29 mouse cellular contexts compared by ENCODE assay signal in genomic region chr8:111357433-111357832, GRCm38 (mm10). TPM values are rescaled to one million over a fixed set of nuclear protein-coding genes. Genes with fewer than 3 reads are reported as not detected.
DNase-seq lines count a peak whose midpoint lies in the region; ATAC-seq and TF ChIP-seq lines count a peak whose summit lies in the region.
"Had no signal": no experiment of that assay in that cellular context is flagged by ENCODE, and none has a peak within 500 bp of the region (broad histone marks: within the 10 kb centered on the region; RNA-seq: fewer than 3 reads in every experiment).

No protein-coding gene starts in this region.

- H3K27ac ChIP-seq in midbrain, postnatal 0 days (ENCODE audit: low read depth, low read length) = no peak overlapping the region
- H3K27ac ChIP-seq in midbrain, embryonic 11.5 days (ENCODE audit: low read depth, low read length) = no peak overlapping the region
- H3K27ac ChIP-seq in limb, embryonic 10.5 days = no peak overlapping the region
- H3K27ac ChIP-seq: embryonic facial prominence, embryonic 12.5 days; heart, adult 2 months; heart, embryonic 13.5 days; hindbrain, embryonic 15.5 days; kidney, embryonic 15.5 days; liver, embryonic 12.5 days; midbrain, embryonic 12.5 days had no signal

- no peak overlapping the region for H3K4me2 ChIP-seq in midbrain, postnatal 0 days (ENCODE audit: low read depth, low read length, poor library complexity, severe bottlenecking)
- no peak overlapping the region for H3K4me2 ChIP-seq in midbrain, embryonic 11.5 days
- H3K4me2 ChIP-seq: embryonic facial prominence, embryonic 12.5 days; heart, embryonic 13.5 days; hindbrain, embryonic 15.5 days; kidney, embryonic 15.5 days; liver, embryonic 12.5 days; midbrain, embryonic 12.5 days had no signal

- no peak overlapping the region for H3K9ac ChIP-seq in midbrain, postnatal 0 days (replicated peaks; ENCODE audit: low read length, poor library complexity, severe bottlenecking)
- H3K9ac ChIP-seq in midbrain, embryonic 11.5 days (ENCODE audit: low read length) = no peak overlapping the region
- H3K9ac ChIP-seq: embryonic facial prominence, embryonic 12.5 days; heart, embryonic 13.5 days; hindbrain, embryonic 15.5 days; kidney, embryonic 15.5 days; liver, embryonic 12.5 days; liver, postnatal 0 days; midbrain, embryonic 12.5 days had no signal

- peak; percentile 38 for DNase-seq in adrenal gland, postnatal 10 days
- no peak for DNase-seq in adrenal gland, postnatal 4 days (ENCODE audit: low spot score in 2 of 2)
- DNase-seq in midbrain, postnatal 0 days (ENCODE audit: low spot score) = peak; percentile 28
- no peak for DNase-seq in midbrain, embryonic 11.5 days (ENCODE audit: low spot score, missing footprints)
- DNase-seq in cerebellum, adult 9-11 months = peak; percentile 74
- no peak for DNase-seq in embryo, embryonic 9.5 days (ENCODE audit: extremely low spot score)
- DNase-seq in left cerebral cortex, postnatal 25 days (ENCODE audit: low spot score in 2 of 2) = no peak
- DNase-seq in limb, embryonic 10.5 days (ENCODE audit: low spot score) = no peak
- DNase-seq: adrenal gland, adult 2 months; heart, adult 2 months; heart, postnatal 10 days; kidney, adult 18-20 months; layer of hippocampus, adult 9-11 months; liver, postnatal 0 days; lung, postnatal 36 days; right cerebral cortex, postnatal 14 days had no signal

- no peak for ATAC-seq in midbrain, postnatal 0 days (ENCODE audit: low FRiP score)
- no peak for ATAC-seq in midbrain, embryonic 11.5 days (ENCODE audit: low FRiP score)
- ATAC-seq: activated CD4-positive, CD25-positive, alpha-beta regulatory T cell, adult 4 months; forebrain, embryonic 14.5 days; liver, embryonic 12.5 days; liver, postnatal 0 days had no signal

- 86% methylated on average over 4 of the region's 4 CpGs for WGBS in midbrain, postnatal 0 days
- 89% methylated on average over 4 of the region's 4 CpGs for WGBS in midbrain, embryonic 11.5 days
- 82% methylated on average over 4 of the region's 4 CpGs for WGBS in limb, embryonic 10.5 days

- no peak for TF ChIP-seq CTCF in midbrain, postnatal 0 days (IDR thresholded peaks at IDR 0.05)

- no peaks in the 10 kb centered on the region for H3K36me3 ChIP-seq in midbrain, postnatal 0 days (ENCODE audit: insufficient read depth, low read length)
- H3K36me3 ChIP-seq in midbrain, embryonic 11.5 days (ENCODE audit: control insufficient read depth, insufficient read depth, low read length) = no peaks in the 10 kb centered on the region
- no peaks in the 10 kb centered on the region for H3K36me3 ChIP-seq in limb, embryonic 10.5 days
- H3K36me3 ChIP-seq: embryonic facial prominence, embryonic 12.5 days; heart, embryonic 13.5 days; hindbrain, embryonic 15.5 days; kidney, embryonic 15.5 days; liver, embryonic 12.5 days; midbrain, embryonic 12.5 days had no signal

- H3K4me3 ChIP-seq in midbrain, postnatal 0 days (ENCODE audit: low read depth, low read length) = no peak overlapping the region
- H3K4me3 ChIP-seq in midbrain, embryonic 11.5 days (ENCODE audit: low read depth, low read length) = no peak overlapping the region
- H3K4me3 ChIP-seq in limb, embryonic 10.5 days = no peak overlapping the region
- H3K4me3 ChIP-seq: embryonic facial prominence, embryonic 12.5 days; heart, adult 2 months; heart, embryonic 13.5 days; hindbrain, embryonic 15.5 days; kidney, embryonic 15.5 days; liver, embryonic 12.5 days; midbrain, embryonic 12.5 days had no signal

- no peaks in the 10 kb centered on the region for H3K4me1 ChIP-seq in midbrain, postnatal 0 days (ENCODE audit: insufficient read depth, low read length)
- H3K4me1 ChIP-seq in midbrain, embryonic 11.5 days (ENCODE audit: control insufficient read depth, insufficient read depth, low read length) = no peaks in the 10 kb centered on the region
- peaks cover 10% of the 10 kb centered on the region; the same call in 1 of the 2 replicates for H3K4me1 ChIP-seq in limb, embryonic 10.5 days
- H3K4me1 ChIP-seq: heart, embryonic 13.5 days; hindbrain, embryonic 15.5 days; liver, embryonic 12.5 days; midbrain, embryonic 12.5 days had no signal

- H3K9me3 ChIP-seq in midbrain, postnatal 0 days (ENCODE audit: low read length) = no peaks in the 10 kb centered on the region
- H3K9me3 ChIP-seq in midbrain, embryonic 11.5 days (ENCODE audit: control insufficient read depth, low read length) = no peaks in the 10 kb centered on the region
- no peaks in the 10 kb centered on the region for H3K9me3 ChIP-seq in limb, embryonic 10.5 days (replicated peaks)
- H3K9me3 ChIP-seq: embryonic facial prominence, embryonic 12.5 days; heart, embryonic 13.5 days; hindbrain, embryonic 15.5 days; kidney, embryonic 15.5 days; midbrain, embryonic 12.5 days had no signal

- H3K27me3 ChIP-seq in midbrain, postnatal 0 days (ENCODE audit: insufficient read depth, low read length) = no peaks in the 10 kb centered on the region
- H3K27me3 ChIP-seq in midbrain, embryonic 11.5 days (ENCODE audit: control insufficient read depth, insufficient read depth, low read length) = no peaks in the 10 kb centered on the region
- no peaks in the 10 kb centered on the region for H3K27me3 ChIP-seq in limb, embryonic 10.5 days (ENCODE audit: low read depth, poor library complexity, severe bottlenecking)
- H3K27me3 ChIP-seq: embryonic facial prominence, embryonic 12.5 days; hindbrain, embryonic 15.5 days; kidney, embryonic 15.5 days; midbrain, embryonic 12.5 days had no signal

- intact Hi-C loops in left cerebral cortex, postnatal 25 days (cut with DNase I) = no loop called here

RNA-seq across cellular contexts. Expression of gene Mlkl, which starts 19.5 kb away (rescaled TPM):
- total RNA-seq in adrenal gland, postnatal 10 days (2021) = 10 to 100 TPM; 10.5 to 11.1 TPM
- 10 to 100 TPM; 12.8 to 13.4 TPM for total RNA-seq in adrenal gland, postnatal 4 days (2021)
- total RNA-seq in midbrain, postnatal 0 days (2014; rRNA removed) = not detected in 2 replicates
- 0.43 and 0.56 TPM in 2 replicates for polyA plus RNA-seq in midbrain, postnatal 0 days (2015; fragmentation: Nextera tagmentation; extraction: Ambion mirVana)
- 0.45 and 0.65 TPM in 2 replicates for polyA plus RNA-seq in midbrain, embryonic 11.5 days (2014; fragmentation: Nextera tagmentation; extraction: Ambion mirVana)
- under 1 TPM; 0.30 to 0.41 TPM for total RNA-seq in left cerebral cortex, postnatal 25 days (2021)
- 0.34 and 0.70 TPM in 2 replicates for polyA plus RNA-seq in limb, embryonic 10.5 days (2016; fragmentation: Nextera tagmentation; extraction: Ambion mirVana)
- polyA plus RNA-seq: neural tube, embryonic 14.5 days had no signal

RNA-seq across cellular contexts. Expression of gene Fa2h, which starts 36.2 kb away (rescaled TPM):
- total RNA-seq in adrenal gland, postnatal 10 days (2021) = under 1 TPM; 0.45 to 0.51 TPM
- under 1 TPM; 0.25 to 0.95 TPM for total RNA-seq in adrenal gland, postnatal 4 days (2021)
- 0.42 and 1.8 TPM in 2 replicates for total RNA-seq in midbrain, postnatal 0 days (2014; rRNA removed)
- polyA plus RNA-seq in midbrain, postnatal 0 days (2015; fragmentation: Nextera tagmentation; extraction: Ambion mirVana) = 0.79 and 0.81 TPM in 2 replicates
- not detected in 2 replicates for polyA plus RNA-seq in midbrain, embryonic 11.5 days (2014; fragmentation: Nextera tagmentation; extraction: Ambion mirVana)
- total RNA-seq in left cerebral cortex, postnatal 25 days (2021) = 10 to 100 TPM; 22.3 to 28.8 TPM
- not detected in 2 replicates for polyA plus RNA-seq in limb, embryonic 10.5 days (2016; fragmentation: Nextera tagmentation; extraction: Ambion mirVana)
- total RNA-seq: ES-E14; hematopoietic stem cell, adult 5-6 weeks; megakaryocyte, adult 5-6 weeks had no signal
- polyA plus RNA-seq: forebrain, embryonic 14.5 days; heart, embryonic 13.5 days; limb, embryonic 14.5 days; liver, embryonic 12.5 days had no signal

RNA-seq across cellular contexts. Expression of gene Rfwd3, which starts 57.4 kb away (rescaled TPM):
- total RNA-seq in adrenal gland, postnatal 10 days (2021) = 10 to 100 TPM; 38.5 to 53.0 TPM
- total RNA-seq in adrenal gland, postnatal 4 days (2021) = 10 to 100 TPM; 78.9 to 79.4 TPM
- 17.2 and 19.2 TPM in 2 replicates for total RNA-seq in midbrain, postnatal 0 days (2014; rRNA removed)
- polyA plus RNA-seq in midbrain, postnatal 0 days (2015; fragmentation: Nextera tagmentation; extraction: Ambion mirVana) = 10.3 and 10.5 TPM in 2 replicates
- 91.4 and 93.6 TPM in 2 replicates for polyA plus RNA-seq in midbrain, embryonic 11.5 days (2014; fragmentation: Nextera tagmentation; extraction: Ambion mirVana)
- total RNA-seq in left cerebral cortex, postnatal 25 days (2021) = 10 to 100 TPM; 19.8 to 21.4 TPM
- 103 and 108 TPM in 2 replicates for polyA plus RNA-seq in limb, embryonic 10.5 days (2016; fragmentation: Nextera tagmentation; extraction: Ambion mirVana)

Comparison
In these comparisons a context has a peak if more than half of its experiments do, and no peak if none do; other contexts are left out.
1. DNase-seq: peak in adrenal gland, postnatal 10 days (single experiment), midbrain, postnatal 0 days (single experiment) and cerebellum, adult 9-11 months (single experiment); none in adrenal gland, postnatal 4 days (0 of 2), midbrain, embryonic 11.5 days (single experiment), embryo, embryonic 9.5 days (single experiment), left cerebral cortex, postnatal 25 days (0 of 2) and limb, embryonic 10.5 days (single experiment).
2. RNA of gene Mlkl, which starts 19.5 kb away (total RNA-seq): 12.8 to 13.4 TPM in adrenal gland, postnatal 4 days and 10.5 to 11.1 TPM in adrenal gland, postnatal 10 days; 0.30 to 0.41 TPM in left cerebral cortex, postnatal 25 days and not detected in midbrain, postnatal 0 days; every median in the first group is over 4 times any median in the second.